Mouse (Mus musculus) small intestine, adult 2 months (tissue): ENCODE data around the gene Atp6v1e1. TPM values are rescaled to one million over a fixed set of nuclear protein-coding genes. Genes with fewer than 3 reads are reported as not detected.

Experiments used
- H3K27ac ChIP-seq: fragments of 200-500 bp; 2 replicates; pipeline ENCODE4 v1.5.1; 2012; ENCODE audit warnings: low read depth, low read length, control low read depth, inconsistent platforms; ENCODE audit not compliant: insufficient read depth
- H3K27me3 ChIP-seq: fragments of 200-500 bp; 2 replicates; pipeline ENCODE4 v1.6.1; 2012; ENCODE audit warnings: mild to moderate bottlenecking, moderate library complexity, low read length, inconsistent platforms; ENCODE audit not compliant: control insufficient read depth, insufficient read depth
- H3K36me3 ChIP-seq: fragments of 200-500 bp; 2 replicates; pipeline ENCODE4 v1.6.1; 2012; ENCODE audit warnings: mild to moderate bottlenecking, low read length, control low read depth, inconsistent platforms; ENCODE audit not compliant: control insufficient read depth, insufficient read depth
- H3K4me1 ChIP-seq: fragments of 200-500 bp; 2 replicates; pipeline ENCODE4 v1.6.1; 2012; ENCODE audit warnings: low read length, inconsistent platforms, mixed read lengths; ENCODE audit not compliant: control insufficient read depth, insufficient read depth, insufficient read length
- H3K4me3 ChIP-seq: fragments of 200-500 bp; 2 replicates; pipeline ENCODE4 v1.5.1; 2012; ENCODE audit warnings: low read depth, mild to moderate bottlenecking, control low read depth, inconsistent platforms, low read length, moderate library complexity
- CTCF ChIP-seq: fragments of 200-500 bp; IDR thresholded peaks from 2 replicates; pipeline ENCODE4 v1.5.1; 2012; ENCODE audit warnings: low read depth, mild to moderate bottlenecking, control low read depth, inconsistent platforms, low read length, moderate library complexity, mixed read lengths; ENCODE audit not compliant: insufficient replicate concordance, insufficient read length; ENCODE audit errors: extremely low read depth
- POLR2A ChIP-seq: fragments of 200-500 bp; IDR thresholded peaks from 2 replicates; pipeline ENCODE4 v1.6.1; 2012; ENCODE audit warnings: low read depth, mild to moderate bottlenecking, control low read depth, inconsistent platforms, low read length, moderate library complexity
- WGBS: fragments of 180-500 bp; shearing (Covaris S2); methylation state at CpG from one replicate; pipeline ENCODE4 v1.1.7; 2018; 5-methylcytosine and 5-hydroxymethylcytosine counted together
- polyA plus RNA-seq: library from polyadenylated mRNA; depleted of rRNA; stranded (reverse); fragments of >200 nt; gene quantifications from 2 replicates; pipeline ENCODE4 v1.2.3, GENCODE M21; 2012

Atp6v1e1 gene
- polyA plus RNA-seq, 1 experiment, result 153 TPM

- WGBS, result 93% methylated on average over 2 of the region's 2 CpGs
- no peak overlapping the region for H3K4me3 ChIP-seq
- peaks cover 75% of the 10 kb centered on the region for H3K36me3 ChIP-seq
- H3K27ac ChIP-seq, result no peak overlapping the region
- no peaks in the 10 kb centered on the region for H3K27me3 ChIP-seq
- no peak for TF ChIP-seq POLR2A
- TF ChIP-seq CTCF, result no peak
- H3K4me1 ChIP-seq, result no peaks in the 10 kb centered on the region
Observed at GRCm38 (mm10) chr6:120796111-120796510, 26.5 kb downstream of the Atp6v1e1 start.

GRCm38 (mm10) chr6:120795422-120796086 lies 27.0 kb downstream of the Atp6v1e1 start:
- 76% methylated on average over 5 of the region's 5 CpGs for WGBS
- peaks cover 70% of the 10 kb centered on the region for H3K36me3 ChIP-seq

GRCm38 (mm10) chr6:120792947-120793346 lies 29.6 kb downstream of the Atp6v1e1 start:
- peaks cover 54% of the 10 kb centered on the region for H3K36me3 ChIP-seq
- H3K27ac ChIP-seq, result no peak overlapping the region
- 82% methylated on average over 8 of the region's 8 CpGs for WGBS

More at GRCm38 (mm10) chr6:120795422-120796086, 27.0 kb downstream of the Atp6v1e1 start:
- Histone ChIP-seq H3K4me1 (no peaks in the 10 kb centered on the region), H3K27ac (no peak overlapping the region), H3K4me3 (no peak overlapping the region), H3K27me3 (no peaks in the 10 kb centered on the region)
- TF ChIP-seq POLR2A, result no peak
- no peak for TF ChIP-seq CTCF

GRCm38 (mm10) chr6:120790717-120791116 lies 31.9 kb downstream of the Atp6v1e1 start:
- Histone ChIP-seq H3K27ac (no peak overlapping the region), H3K4me1 (no peaks in the 10 kb centered on the region), H3K36me3 (peaks cover 34% of the 10 kb centered on the region), H3K27me3 (no peaks in the 10 kb centered on the region), H3K4me3 (no peak overlapping the region)
- 82% methylated on average over 5 of the region's 5 CpGs for WGBS
- TF ChIP-seq CTCF (no peak), POLR2A (no peak)

More at GRCm38 (mm10) chr6:120792947-120793346, 29.6 kb downstream of the Atp6v1e1 start:
- TF ChIP-seq POLR2A (no peak), CTCF (no peak)
- H3K4me1 ChIP-seq, result no peaks in the 10 kb centered on the region
- H3K4me3 ChIP-seq, result no peak overlapping the region
- no peaks in the 10 kb centered on the region for H3K27me3 ChIP-seq

- H3K4me1 ChIP-seq, result no peaks in the 10 kb centered on the region
- H3K4me3 ChIP-seq, result no peak overlapping the region
- TF ChIP-seq CTCF (no peak), POLR2A (no peak)
- 83% methylated on average over 11 of the region's 11 CpGs for WGBS
- H3K27ac ChIP-seq, result no peak overlapping the region
- H3K36me3 ChIP-seq, result peaks cover 28% of the 10 kb centered on the region
- no peaks in the 10 kb centered on the region for H3K27me3 ChIP-seq
Observed at GRCm38 (mm10) chr6:120790153-120790552, 32.4 kb downstream of the Atp6v1e1 start.

- Histone ChIP-seq H3K36me3 (peaks cover 19% of the 10 kb centered on the region), H3K4me3 (no peak overlapping the region), H3K27me3 (no peaks in the 10 kb centered on the region), H3K4me1 (no peaks in the 10 kb centered on the region), H3K27ac (no peak overlapping the region)
- TF ChIP-seq CTCF, result no peak
- no peak for TF ChIP-seq POLR2A
Observed at GRCm38 (mm10) chr6:120788904-120789303, 33.7 kb downstream of the Atp6v1e1 start.

GRCm38 (mm10) chr6:120788068-120788607 lies 34.5 kb downstream of the Atp6v1e1 start:
- peaks cover 12% of the 10 kb centered on the region for H3K36me3 ChIP-seq
- H3K4me1 ChIP-seq, result no peaks in the 10 kb centered on the region
- no peaks in the 10 kb centered on the region for H3K27me3 ChIP-seq
- TF ChIP-seq POLR2A (no peak), CTCF (no peak)
- H3K4me3 ChIP-seq, result no peak overlapping the region
- 76% methylated on average over 5 of the region's 5 CpGs for WGBS
- H3K27ac ChIP-seq, result no peak overlapping the region

- 75% methylated on average over 7 of the region's 7 CpGs for WGBS
- TF ChIP-seq POLR2A (no peak), CTCF (no peak)
- H3K4me1 ChIP-seq, result no peaks in the 10 kb centered on the region
Observed at GRCm38 (mm10) chr6:120784351-120784750, 38.2 kb downstream of the Atp6v1e1 start.

More at GRCm38 (mm10) chr6:120784351-120784750, 38.2 kb downstream of the Atp6v1e1 start:
- Histone ChIP-seq H3K27ac (no peak overlapping the region), H3K4me3 (no peak overlapping the region), H3K36me3 (no peaks in the 10 kb centered on the region), H3K27me3 (no peaks in the 10 kb centered on the region)
